Mouse (Mus musculus): Measurements from ENCODE around the gene Myo5a. TPM values are rescaled to one million over a fixed set of nuclear protein-coding genes. Genes with fewer than 3 reads are reported as not detected.

Gene Myo5a
- polyA plus RNA-seq, 1 experiment from 2014 or later: 48.0 TPM

DNA sequence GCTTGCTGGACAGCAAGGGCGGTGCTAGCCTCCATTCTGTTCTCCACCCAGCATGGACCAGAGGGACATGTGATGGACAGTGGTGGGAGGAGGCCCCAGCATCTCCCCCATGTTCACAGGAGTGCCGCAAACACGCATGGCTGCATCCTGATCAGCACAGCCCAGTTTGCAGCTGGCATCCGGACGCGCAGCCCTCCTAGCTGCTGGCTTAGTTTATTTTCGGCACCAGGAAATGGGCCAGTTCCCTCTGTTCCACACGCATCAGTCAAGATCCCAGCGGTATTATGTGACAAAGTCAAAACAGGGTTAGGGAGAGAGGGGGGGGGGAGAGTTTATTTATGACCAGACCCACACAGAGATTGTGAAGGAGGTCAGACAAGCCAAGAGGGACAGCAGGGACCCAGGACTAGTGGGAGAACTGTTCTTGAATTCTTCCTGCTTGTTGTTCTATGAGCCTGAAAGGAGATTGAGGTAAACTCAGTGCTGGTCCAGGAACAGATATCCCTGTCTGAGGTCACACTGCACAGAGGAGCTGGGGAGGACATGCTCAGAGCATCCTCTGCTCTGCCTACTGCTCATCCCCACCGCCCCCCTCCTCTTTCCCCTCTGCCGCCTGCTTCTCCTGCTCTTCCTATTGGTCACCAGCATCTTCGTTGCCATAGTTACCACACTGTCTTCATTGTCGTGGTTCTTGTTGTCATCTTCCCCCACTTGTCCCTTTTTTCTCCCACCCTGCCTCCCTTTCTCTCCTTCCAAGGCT, 183.6 kb downstream of the Myo5a start:
- peak; percentile 89 for ATAC-seq (ENCODE audit: low FRiP score, low TSS enrichment)
- 46% methylated on average over 13 of the region's 13 CpGs for WGBS
- H3K4me1 ChIP-seq (ENCODE audit: control insufficient read depth, insufficient read depth, low read length): peaks cover 21% of the 10 kb centered on the region
- peak overlapping the region; percentile 22; the same call in 1 of the 2 replicates for H3K4me2 ChIP-seq (ENCODE audit: low read length)
- H3K9me3 ChIP-seq (ENCODE audit: control insufficient read depth, low read length): no peaks in the 10 kb centered on the region
- H3K9ac ChIP-seq (replicated peaks; ENCODE audit: low read length): no peak overlapping the region; the same call in 1 of the 2 replicates
- H3K27ac ChIP-seq (replicated peaks; ENCODE audit: low read depth, low read length): peak overlapping the region; percentile 91
- peak; percentile 89 for DNase-seq
- no peaks in the 10 kb centered on the region for H3K36me3 ChIP-seq (ENCODE audit: control insufficient read depth, insufficient read depth, low read length)
- H3K4me3 ChIP-seq (replicated peaks; ENCODE audit: low read depth, low read length): no peak overlapping the region
- H3K27me3 ChIP-seq (ENCODE audit: control insufficient read depth, insufficient read depth, low read length): no peaks in the 10 kb centered on the region

DNA sequence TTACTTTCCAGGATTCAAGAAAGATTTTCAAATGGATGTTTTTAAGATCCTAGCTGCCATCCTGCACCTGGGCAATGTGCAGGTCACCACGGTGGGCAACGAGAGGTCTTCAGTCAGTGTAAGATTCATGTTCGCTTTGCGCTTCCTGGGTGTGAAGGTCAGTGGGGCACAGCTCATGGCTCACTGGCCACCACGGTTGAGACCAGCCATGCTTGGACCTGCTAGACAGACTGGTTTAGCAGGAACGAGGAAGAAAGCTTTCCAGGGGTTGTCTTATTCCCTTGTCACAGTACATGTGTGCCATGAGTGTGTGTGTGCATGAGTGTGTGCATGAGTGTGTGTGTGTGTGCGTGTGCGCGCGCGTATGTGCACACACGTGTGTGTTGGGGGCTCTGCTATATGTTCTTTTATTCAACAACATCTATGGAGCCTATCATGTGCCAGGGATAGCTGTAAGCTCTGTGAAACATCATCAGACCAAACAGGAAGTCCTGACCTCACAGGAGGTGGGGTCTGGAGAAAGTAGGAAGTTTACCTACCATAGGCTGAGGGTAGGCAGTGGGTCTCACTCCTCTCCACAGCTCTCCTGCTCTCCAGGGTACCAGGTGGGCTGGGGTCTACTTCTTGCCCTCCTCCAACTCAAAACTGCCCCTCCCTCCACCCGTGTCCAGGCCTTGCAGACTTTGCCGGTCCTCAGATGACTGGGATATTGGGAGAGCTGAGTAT, 185.2 kb downstream of the Myo5a start:
- DNase-seq (no peak), ATAC-seq (ENCODE audit: low FRiP score, low TSS enrichment) (no peak)
- Histone ChIP-seq H3K27me3 (ENCODE audit: control insufficient read depth, insufficient read depth, low read length) (no peaks in the 10 kb centered on the region), H3K4me2 (ENCODE audit: low read length) (no peak overlapping the region), H3K9ac (replicated peaks; ENCODE audit: low read length) (no peak overlapping the region), H3K4me1 (ENCODE audit: control insufficient read depth, insufficient read depth, low read length) (peaks cover 27% of the 10 kb centered on the region), H3K36me3 (ENCODE audit: control insufficient read depth, insufficient read depth, low read length) (no peaks in the 10 kb centered on the region), H3K27ac (replicated peaks; ENCODE audit: low read depth, low read length) (peak overlapping the region; percentile 91), H3K9me3 (ENCODE audit: control insufficient read depth, low read length) (no peaks in the 10 kb centered on the region), H3K4me3 (replicated peaks; ENCODE audit: low read depth, low read length) (no peak overlapping the region)
- 90% methylated on average over 14 of the region's 14 CpGs for WGBS

DNA sequence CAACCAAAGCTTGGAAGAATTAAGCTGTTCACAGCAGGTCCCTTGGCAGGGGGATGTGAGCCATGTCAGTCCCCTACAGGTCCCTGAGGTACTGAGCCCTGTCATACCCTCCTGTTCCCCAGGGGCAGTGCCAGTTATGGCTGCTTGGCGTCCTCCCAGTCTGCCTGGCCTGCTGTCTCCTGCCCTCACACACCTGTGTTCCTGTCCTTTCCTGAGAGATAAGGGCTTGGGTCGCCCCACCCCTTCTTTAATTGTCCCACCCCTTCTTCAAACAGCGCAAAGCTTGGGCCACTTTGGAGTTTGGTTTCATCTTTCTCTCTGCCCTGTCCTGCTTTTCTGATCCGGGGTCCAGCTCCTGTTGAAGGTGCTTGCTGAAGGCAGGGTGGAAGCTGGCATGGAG, 188.0 kb downstream of the Myo5a start:
- Histone ChIP-seq H3K27ac (replicated peaks; ENCODE audit: low read depth, low read length) (no peak overlapping the region), H3K4me3 (replicated peaks; ENCODE audit: low read depth, low read length) (no peak overlapping the region), H3K4me2 (ENCODE audit: low read length) (no peak overlapping the region), H3K4me1 (ENCODE audit: control insufficient read depth, insufficient read depth, low read length) (peaks cover 39% of the 10 kb centered on the region), H3K27me3 (ENCODE audit: control insufficient read depth, insufficient read depth, low read length) (no peaks in the 10 kb centered on the region), H3K9me3 (ENCODE audit: control insufficient read depth, low read length) (no peaks in the 10 kb centered on the region), H3K36me3 (ENCODE audit: control insufficient read depth, insufficient read depth, low read length) (no peaks in the 10 kb centered on the region), H3K9ac (replicated peaks; ENCODE audit: low read length) (no peak overlapping the region)
- ATAC-seq (ENCODE audit: low FRiP score, low TSS enrichment) (no peak), DNase-seq (no peak)
- WGBS: 63% methylated on average over 4 of the region's 4 CpGs

DNA sequence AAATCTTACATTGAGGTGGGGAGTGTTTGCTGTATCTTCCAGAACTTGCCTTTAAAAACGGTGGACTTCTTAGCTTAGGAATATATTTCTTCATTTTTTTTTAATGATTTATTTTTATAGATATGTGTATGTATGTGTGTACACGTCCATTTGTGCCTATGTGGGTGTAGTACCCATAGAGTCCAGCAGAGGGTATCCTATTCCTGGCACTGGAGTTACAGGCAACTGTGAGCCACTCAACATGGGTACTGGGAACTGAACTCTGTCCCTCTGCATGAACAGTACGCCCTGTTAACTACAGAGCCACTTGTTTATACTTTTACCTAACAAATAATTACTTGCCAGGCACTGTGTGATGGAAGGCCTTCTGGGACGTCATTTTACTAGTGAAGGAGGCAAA, 188.8 kb downstream of the Myo5a start:
- Histone ChIP-seq H3K4me1 (ENCODE audit: control insufficient read depth, insufficient read depth, low read length) (peaks cover 30% of the 10 kb centered on the region), H3K9ac (replicated peaks; ENCODE audit: low read length) (no peak overlapping the region), H3K36me3 (ENCODE audit: control insufficient read depth, insufficient read depth, low read length) (no peaks in the 10 kb centered on the region), H3K27ac (replicated peaks; ENCODE audit: low read depth, low read length) (no peak overlapping the region), H3K9me3 (ENCODE audit: control insufficient read depth, low read length) (no peaks in the 10 kb centered on the region), H3K4me2 (ENCODE audit: low read length) (no peak overlapping the region), H3K27me3 (ENCODE audit: control insufficient read depth, insufficient read depth, low read length) (no peaks in the 10 kb centered on the region), H3K4me3 (replicated peaks; ENCODE audit: low read depth, low read length) (no peak overlapping the region)
- no peak for ATAC-seq (ENCODE audit: low FRiP score, low TSS enrichment)
- WGBS: 93% methylated on average over 4 of the region's 4 CpGs
- no peak for DNase-seq

DNA sequence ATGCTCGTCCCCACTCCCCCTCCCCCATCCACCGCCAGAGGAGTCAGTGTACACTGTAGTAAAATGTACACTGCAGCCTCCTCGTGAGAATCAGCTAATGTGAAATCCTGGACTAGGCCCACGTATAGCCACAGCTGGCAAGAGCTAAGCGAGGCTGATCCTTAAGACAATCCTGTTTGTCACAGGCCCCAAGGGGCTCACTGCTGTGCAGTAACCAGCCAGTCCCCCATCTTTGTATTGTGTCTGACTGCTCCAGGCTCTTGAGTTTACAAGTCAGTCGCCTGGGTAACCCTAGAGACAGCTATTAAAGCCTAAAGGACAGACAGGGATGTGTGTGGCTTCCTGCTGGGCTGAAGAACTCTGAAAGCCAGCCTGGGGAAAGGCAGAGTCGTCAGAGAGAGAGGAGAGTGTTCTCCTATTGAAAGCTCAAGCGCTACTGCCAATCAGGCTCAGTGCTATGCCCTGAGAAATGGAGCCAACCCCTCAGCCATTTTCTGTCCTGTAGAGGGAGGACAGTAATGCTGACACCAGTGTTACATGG, 190.6 kb downstream of the Myo5a start:
- Histone ChIP-seq H3K9ac (replicated peaks; ENCODE audit: low read length) (peak overlapping the region; percentile 14; the same call in 1 of the 2 replicates), H3K4me3 (replicated peaks; ENCODE audit: low read depth, low read length) (no peak overlapping the region), H3K36me3 (ENCODE audit: control insufficient read depth, insufficient read depth, low read length) (no peaks in the 10 kb centered on the region), H3K27me3 (ENCODE audit: control insufficient read depth, insufficient read depth, low read length) (no peaks in the 10 kb centered on the region), H3K9me3 (ENCODE audit: control insufficient read depth, low read length) (no peaks in the 10 kb centered on the region), H3K4me1 (ENCODE audit: control insufficient read depth, insufficient read depth, low read length) (peaks cover 21% of the 10 kb centered on the region), H3K27ac (replicated peaks; ENCODE audit: low read depth, low read length) (peak overlapping the region; percentile 78), H3K4me2 (ENCODE audit: low read length) (peak overlapping the region; percentile 20; the same call in 1 of the 2 replicates)
- ATAC-seq (ENCODE audit: low FRiP score, low TSS enrichment) (peak; percentile 90), DNase-seq (peak; percentile 83)
- 1% methylated on average over 8 of the region's 8 CpGs for WGBS

DNA sequence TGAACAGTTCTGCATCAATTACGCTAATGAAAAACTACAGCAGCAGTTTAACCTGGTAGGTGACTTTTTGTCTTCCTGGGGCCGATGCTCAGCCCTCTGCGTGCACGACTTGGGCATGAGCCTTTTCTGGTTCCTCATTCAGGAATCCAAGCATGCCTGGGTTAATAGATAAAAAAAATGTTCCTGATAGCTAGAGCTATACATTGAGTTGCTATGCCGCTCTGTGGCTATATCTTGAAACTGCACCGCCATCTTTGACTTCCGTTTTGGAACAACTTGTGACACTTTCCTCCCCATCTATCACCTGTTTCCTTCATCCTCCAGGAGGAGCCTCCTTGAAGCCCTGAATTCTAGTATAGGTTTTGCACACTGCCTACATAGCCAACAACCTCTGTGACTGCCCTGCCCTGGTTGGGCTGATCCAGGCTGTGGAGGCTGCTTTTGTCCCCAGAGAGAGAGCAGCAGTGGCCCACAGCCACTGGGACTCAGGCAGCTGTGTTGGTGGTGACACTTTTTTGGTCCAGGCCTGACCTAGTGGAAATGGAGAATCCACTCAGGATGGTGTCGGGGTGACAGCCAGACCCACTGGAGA, 191.5 kb downstream of the Myo5a start:
- Histone ChIP-seq H3K27ac (replicated peaks; ENCODE audit: low read depth, low read length) (peak overlapping the region; percentile 78), H3K9ac (replicated peaks; ENCODE audit: low read length) (no peak overlapping the region), H3K4me3 (replicated peaks; ENCODE audit: low read depth, low read length) (no peak overlapping the region), H3K9me3 (ENCODE audit: control insufficient read depth, low read length) (no peaks in the 10 kb centered on the region), H3K36me3 (ENCODE audit: control insufficient read depth, insufficient read depth, low read length) (no peaks in the 10 kb centered on the region), H3K4me2 (ENCODE audit: low read length) (no peak overlapping the region), H3K4me1 (ENCODE audit: control insufficient read depth, insufficient read depth, low read length) (peaks cover 21% of the 10 kb centered on the region), H3K27me3 (ENCODE audit: control insufficient read depth, insufficient read depth, low read length) (no peaks in the 10 kb centered on the region)
- 55% methylated on average over 8 of the region's 8 CpGs for WGBS
- ATAC-seq (ENCODE audit: low FRiP score, low TSS enrichment) (no peak), DNase-seq (peak; percentile 72)

DNA sequence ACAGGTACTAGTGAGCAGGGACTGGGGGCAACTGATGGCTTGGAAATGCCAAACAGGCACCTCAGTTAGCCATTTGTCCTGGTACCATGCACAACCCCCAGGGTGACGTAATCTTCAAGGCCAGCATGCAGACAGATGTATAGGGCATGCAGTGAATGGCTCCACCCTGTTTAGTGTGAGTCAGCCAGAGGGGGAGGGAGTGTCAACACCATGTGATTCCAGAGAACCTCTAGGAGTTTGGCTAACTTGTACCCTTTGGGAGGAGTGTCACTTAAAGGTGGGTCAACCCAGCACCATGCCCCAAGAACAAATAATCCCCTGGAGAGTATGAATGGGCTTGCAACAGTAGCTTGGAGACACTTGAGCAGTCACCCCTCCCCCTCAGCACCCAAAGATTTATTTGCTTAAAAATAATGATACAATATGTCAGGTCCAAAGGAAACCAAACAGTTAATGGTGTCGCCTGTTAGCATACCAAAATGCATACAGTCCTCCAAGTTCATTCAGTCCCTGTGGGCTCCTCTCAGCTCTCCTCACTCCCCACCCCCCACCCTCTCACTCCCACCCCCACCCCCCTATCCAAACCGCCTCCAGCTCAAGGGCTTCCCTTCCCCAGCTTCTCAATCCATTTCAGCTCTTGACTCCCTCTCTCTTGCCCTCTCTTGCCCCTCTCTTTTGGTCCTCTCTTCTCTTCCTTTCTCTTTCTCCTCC, 193.3 kb downstream of the Myo5a start:
- H3K4me1 ChIP-seq (ENCODE audit: control insufficient read depth, insufficient read depth, low read length): peaks cover 21% of the 10 kb centered on the region
- no peak overlapping the region for H3K4me2 ChIP-seq (ENCODE audit: low read length)
- DNase-seq: no peak
- H3K36me3 ChIP-seq (ENCODE audit: control insufficient read depth, insufficient read depth, low read length): no peaks in the 10 kb centered on the region
- 63% methylated on average over 3 of the region's 3 CpGs for WGBS
- H3K4me3 ChIP-seq (replicated peaks; ENCODE audit: low read depth, low read length): no peak overlapping the region
- no peak overlapping the region for H3K27ac ChIP-seq (replicated peaks; ENCODE audit: low read depth, low read length)
- H3K9me3 ChIP-seq (ENCODE audit: control insufficient read depth, low read length): no peaks in the 10 kb centered on the region
- H3K27me3 ChIP-seq (ENCODE audit: control insufficient read depth, insufficient read depth, low read length): no peaks in the 10 kb centered on the region
- no peak for ATAC-seq (ENCODE audit: low FRiP score, low TSS enrichment)
- H3K9ac ChIP-seq (replicated peaks; ENCODE audit: low read length): no peak overlapping the region

DNA sequence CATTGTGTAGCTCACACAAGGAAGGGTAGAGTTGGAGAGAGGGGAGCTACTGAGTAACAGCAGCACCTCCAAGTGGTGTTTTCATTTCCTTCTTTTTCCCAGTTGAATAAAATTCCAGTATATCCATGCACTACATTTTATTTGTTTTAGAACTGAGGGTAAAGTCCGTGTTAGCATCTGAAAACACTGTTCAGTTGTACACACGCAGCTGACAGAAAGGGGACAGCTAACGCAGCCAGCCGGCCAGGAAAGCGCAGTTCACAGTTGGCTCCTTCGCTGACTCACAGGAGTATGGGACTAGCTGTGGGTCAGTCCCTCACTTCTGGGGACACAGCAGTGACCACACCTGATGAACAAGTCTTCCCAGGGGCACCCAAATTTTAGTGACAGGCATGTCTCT, 196.3 kb downstream of the Myo5a start:
- H3K27ac ChIP-seq (replicated peaks; ENCODE audit: low read depth, low read length): no peak overlapping the region
- no peak overlapping the region for H3K4me3 ChIP-seq (replicated peaks; ENCODE audit: low read depth, low read length)
- H3K9me3 ChIP-seq (ENCODE audit: control insufficient read depth, low read length): no peaks in the 10 kb centered on the region
- DNase-seq: no peak
- H3K4me2 ChIP-seq (ENCODE audit: low read length): no peak overlapping the region
- WGBS: 77% methylated on average over 6 of the region's 6 CpGs
- no peaks in the 10 kb centered on the region for H3K27me3 ChIP-seq (ENCODE audit: control insufficient read depth, insufficient read depth, low read length)
- H3K36me3 ChIP-seq (ENCODE audit: control insufficient read depth, insufficient read depth, low read length): no peaks in the 10 kb centered on the region
- H3K9ac ChIP-seq (replicated peaks; ENCODE audit: low read length): no peak overlapping the region
- no peak for ATAC-seq (ENCODE audit: low FRiP score, low TSS enrichment)
- 0 out of 2 replicates have a peak, but pooled peaks cover 4% of the 10 kb centered on the region for H3K4me1 ChIP-seq (ENCODE audit: control insufficient read depth, insufficient read depth, low read length)
